8 mouse cellular contexts compared by ENCODE assay signal in the genomic region with DNA sequence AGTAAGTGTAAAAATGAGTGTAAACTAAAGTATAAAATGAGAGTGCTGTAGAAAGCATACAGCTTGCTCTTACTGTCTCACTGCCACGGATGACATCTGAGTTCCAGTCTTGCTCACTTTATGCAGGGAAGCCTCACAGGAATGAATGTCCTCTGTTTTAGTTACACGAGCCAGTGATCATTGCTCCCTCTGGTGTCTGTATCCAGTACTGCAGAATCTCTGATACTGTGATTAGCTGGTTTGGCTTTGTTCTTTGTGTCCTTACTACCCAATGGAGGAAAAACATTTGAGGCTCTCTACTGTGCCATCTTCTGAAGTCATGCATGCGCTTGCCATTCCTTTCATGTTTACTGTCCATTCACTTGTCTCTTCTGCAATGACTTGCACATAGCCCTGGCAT.
DNase-seq lines count a peak whose midpoint lies in the region; ATAC-seq and TF ChIP-seq lines count a peak whose summit lies in the region.

No protein-coding gene starts in this region.

- no peaks in the 10 kb centered on the region for H3K4me1 ChIP-seq in kidney, embryonic 14.5 days (ENCODE audit: control insufficient read depth, insufficient read depth, low read length)
- H3K4me1 ChIP-seq in bone marrow, adult 2 months (ENCODE audit: control insufficient read depth, insufficient read depth, low read length): no peaks in the 10 kb centered on the region
- H3K4me1 ChIP-seq in embryonic facial prominence, embryonic 14.5 days (ENCODE audit: control insufficient read depth, insufficient read depth, low read length): no peaks in the 10 kb centered on the region
- H3K4me1 ChIP-seq in hindbrain, embryonic 12.5 days: no peaks in the 10 kb centered on the region
- no peaks in the 10 kb centered on the region for H3K4me1 ChIP-seq in midbrain, embryonic 14.5 days (ENCODE audit: control insufficient read depth, insufficient read depth, low read length)
- no peaks in the 10 kb centered on the region for H3K4me1 ChIP-seq in stomach, postnatal 0 days (replicated peaks; ENCODE audit: control insufficient read depth, insufficient read depth)

- no peak overlapping the region for H3K9ac ChIP-seq in kidney, embryonic 14.5 days (ENCODE audit: low read depth, low read length)
- no peak overlapping the region for H3K9ac ChIP-seq in embryonic facial prominence, embryonic 14.5 days (ENCODE audit: low read depth, low read length)
- no peak overlapping the region for H3K9ac ChIP-seq in hindbrain, embryonic 12.5 days
- H3K9ac ChIP-seq in midbrain, embryonic 14.5 days (replicated peaks; ENCODE audit: low read length): no peak overlapping the region
- no peak overlapping the region for H3K9ac ChIP-seq in stomach, postnatal 0 days (ENCODE audit: low read length)

- WGBS in kidney, embryonic 14.5 days: 40% methylated on average over 3 of the region's 3 CpGs
- WGBS in bone marrow, adult 2 months: 32% methylated on average over 3 of the region's 3 CpGs
- WGBS in embryonic facial prominence, embryonic 14.5 days: 36% methylated on average over 3 of the region's 3 CpGs
- 38% methylated on average over 3 of the region's 3 CpGs for WGBS in hindbrain, embryonic 12.5 days
- 28% methylated on average over 3 of the region's 3 CpGs for WGBS in midbrain, embryonic 14.5 days
- 36% methylated on average over 3 of the region's 3 CpGs for WGBS in stomach, postnatal 0 days

- ATAC-seq in kidney, embryonic 14.5 days (ENCODE audit: low FRiP score, low TSS enrichment): no peak
- ATAC-seq in embryonic facial prominence, embryonic 14.5 days (ENCODE audit: low read depth): no peak
- ATAC-seq in hindbrain, embryonic 12.5 days (ENCODE audit: low FRiP score): peak; percentile 48; the same call in 1 of the 2 replicates
- ATAC-seq in midbrain, embryonic 14.5 days (ENCODE audit: low FRiP score, low TSS enrichment): no peak
- no peak for ATAC-seq in stomach, postnatal 0 days (ENCODE audit: low FRiP score, low TSS enrichment)

- peak; percentile 55 for DNase-seq in kidney, adult 18-20 months
- DNase-seq in embryonic facial prominence, embryonic 14.5 days (ENCODE audit: low spot score): peak; percentile 58
- DNase-seq in left cerebral cortex, adult 2 months (ENCODE audit: extremely low spot score in 1 of 2, low spot score in 2 of 2): peak; percentile 71 to 74
- peak; percentile 85 for DNase-seq in midbrain, embryonic 14.5 days
- peak; percentile 43 for DNase-seq in stomach, postnatal 0 days (ENCODE audit: low spot score)

- H3K36me3 ChIP-seq in kidney, embryonic 14.5 days (ENCODE audit: control insufficient read depth, insufficient read depth, low read length): no peaks in the 10 kb centered on the region
- H3K36me3 ChIP-seq in embryonic facial prominence, embryonic 14.5 days (ENCODE audit: control insufficient read depth, insufficient read depth, low read length): no peaks in the 10 kb centered on the region
- H3K36me3 ChIP-seq in hindbrain, embryonic 12.5 days: no peaks in the 10 kb centered on the region
- no peaks in the 10 kb centered on the region; the same call in 1 of the 2 replicates for H3K36me3 ChIP-seq in midbrain, embryonic 14.5 days (ENCODE audit: control insufficient read depth, insufficient read depth, low read length)
- no peaks in the 10 kb centered on the region for H3K36me3 ChIP-seq in stomach, postnatal 0 days (ENCODE audit: control insufficient read depth, insufficient read depth, low read length)

- no peak for TF ChIP-seq EP300 in stomach, postnatal 0 days (optimal IDR thresholded peaks at IDR 0.05)

- H3K9me3 ChIP-seq in kidney, embryonic 14.5 days (ENCODE audit: control insufficient read depth, low read length): no peaks in the 10 kb centered on the region
- H3K9me3 ChIP-seq in embryonic facial prominence, embryonic 14.5 days (ENCODE audit: control insufficient read depth, low read length): no peaks in the 10 kb centered on the region
- no peaks in the 10 kb centered on the region for H3K9me3 ChIP-seq in hindbrain, embryonic 12.5 days (replicated peaks)
- H3K9me3 ChIP-seq in midbrain, embryonic 14.5 days (ENCODE audit: control insufficient read depth, low read length): no peaks in the 10 kb centered on the region
- H3K9me3 ChIP-seq in stomach, postnatal 0 days (ENCODE audit: control insufficient read depth, low read length): no peaks in the 10 kb centered on the region

- no peak overlapping the region for H3K4me2 ChIP-seq in kidney, embryonic 14.5 days (replicated peaks; ENCODE audit: low read depth, low read length)
- no peak overlapping the region for H3K4me2 ChIP-seq in embryonic facial prominence, embryonic 14.5 days (ENCODE audit: low read depth, low read length)
- H3K4me2 ChIP-seq in hindbrain, embryonic 12.5 days (replicated peaks): no peak overlapping the region
- H3K4me2 ChIP-seq in midbrain, embryonic 14.5 days (ENCODE audit: low read length): no peak overlapping the region
- H3K4me2 ChIP-seq in stomach, postnatal 0 days (replicated peaks; ENCODE audit: low read depth): no peak overlapping the region

- H3K4me3 ChIP-seq in kidney, embryonic 14.5 days (ENCODE audit: low read length): no peak overlapping the region
- no peak overlapping the region for H3K4me3 ChIP-seq in bone marrow, adult 2 months (replicated peaks; ENCODE audit: control insufficient read depth, low read depth, low read length)
- no peak overlapping the region for H3K4me3 ChIP-seq in embryonic facial prominence, embryonic 14.5 days (ENCODE audit: low read depth, low read length)
- H3K4me3 ChIP-seq in hindbrain, embryonic 12.5 days: no peak overlapping the region
- no peak overlapping the region for H3K4me3 ChIP-seq in left cerebral cortex, adult 2 months
- H3K4me3 ChIP-seq in midbrain, embryonic 14.5 days (replicated peaks; ENCODE audit: low read depth, low read length): no peak overlapping the region
- no peak overlapping the region for H3K4me3 ChIP-seq in stomach, postnatal 0 days (ENCODE audit: low read depth, low read length)

- intact Hi-C loops in left cerebral cortex, adult 2 months (cut with DNase I): loop anchor here (2.0 kb wide), 1 partner anchor 430 kb away; no protein-coding TSS in a partner anchor

- 0 out of 2 replicates have a peak, but pooled peaks have one; percentile 16 for TF ChIP-seq CTCF in bone marrow, adult 2 months (IDR thresholded peaks at IDR 0.05; ENCODE audit: control insufficient read depth, insufficient read depth, low read length)
- peak; percentile 95 for TF ChIP-seq CTCF in left cerebral cortex, adult 2 months (IDR thresholded peaks at IDR 0.05)
- TF ChIP-seq CTCF in stomach, postnatal 0 days (IDR thresholded peaks at IDR 0.05; ENCODE audit: low read depth): peak; percentile 91

- no peak overlapping the region for H3K27ac ChIP-seq in kidney, embryonic 14.5 days (ENCODE audit: low read depth, low read length)
- H3K27ac ChIP-seq in bone marrow, adult 2 months (ENCODE audit: control insufficient read depth, insufficient read depth, low read depth, low read length, poor library complexity): no peak overlapping the region
- no peak overlapping the region for H3K27ac ChIP-seq in embryonic facial prominence, embryonic 14.5 days (replicated peaks; ENCODE audit: low read depth, low read length)
- H3K27ac ChIP-seq in hindbrain, embryonic 12.5 days: no peak overlapping the region
- no peak overlapping the region for H3K27ac ChIP-seq in left cerebral cortex, adult 2 months
- no peak overlapping the region for H3K27ac ChIP-seq in midbrain, embryonic 14.5 days (replicated peaks; ENCODE audit: low read depth, low read length)
- no peak overlapping the region for H3K27ac ChIP-seq in stomach, postnatal 0 days (replicated peaks)

- TF ChIP-seq POLR2A in bone marrow, adult 2 months (IDR thresholded peaks at IDR 0.05; ENCODE audit: borderline replicate concordance, control insufficient read depth, low read depth, low read length): no peak

- H3K27me3 ChIP-seq in kidney, embryonic 14.5 days (ENCODE audit: control insufficient read depth, insufficient read depth, low read length): no peaks in the 10 kb centered on the region
- H3K27me3 ChIP-seq in embryonic facial prominence, embryonic 14.5 days (replicated peaks; ENCODE audit: control insufficient read depth, insufficient read depth, low read length): no peaks in the 10 kb centered on the region
- no peaks in the 10 kb centered on the region for H3K27me3 ChIP-seq in hindbrain, embryonic 12.5 days
- H3K27me3 ChIP-seq in midbrain, embryonic 14.5 days (ENCODE audit: control insufficient read depth, insufficient read depth, low read length): no peaks in the 10 kb centered on the region
- H3K27me3 ChIP-seq in stomach, postnatal 0 days (ENCODE audit: control insufficient read depth, insufficient read depth, low read length): no peaks in the 10 kb centered on the region

Comparison
In these comparisons a context has a peak if more than half of its experiments do, and no peak if none do; other contexts are left out.
1. CTCF ChIP-seq: peak in every context shown above with its lines; median percentile 95 in left cerebral cortex, adult 2 months; 91 in stomach, postnatal 0 days; 16 in bone marrow, adult 2 months.